Mouse (Mus musculus): ENCODE results near the gene 1110051M20Rik. TPM values are rescaled to one million over a fixed set of nuclear protein-coding genes. Genes with fewer than 3 reads are reported as not detected.

The 1110051M20Rik gene
- total RNA-seq, 2 experiments from 2014 or later: 90.6 to 107 TPM

DNA sequence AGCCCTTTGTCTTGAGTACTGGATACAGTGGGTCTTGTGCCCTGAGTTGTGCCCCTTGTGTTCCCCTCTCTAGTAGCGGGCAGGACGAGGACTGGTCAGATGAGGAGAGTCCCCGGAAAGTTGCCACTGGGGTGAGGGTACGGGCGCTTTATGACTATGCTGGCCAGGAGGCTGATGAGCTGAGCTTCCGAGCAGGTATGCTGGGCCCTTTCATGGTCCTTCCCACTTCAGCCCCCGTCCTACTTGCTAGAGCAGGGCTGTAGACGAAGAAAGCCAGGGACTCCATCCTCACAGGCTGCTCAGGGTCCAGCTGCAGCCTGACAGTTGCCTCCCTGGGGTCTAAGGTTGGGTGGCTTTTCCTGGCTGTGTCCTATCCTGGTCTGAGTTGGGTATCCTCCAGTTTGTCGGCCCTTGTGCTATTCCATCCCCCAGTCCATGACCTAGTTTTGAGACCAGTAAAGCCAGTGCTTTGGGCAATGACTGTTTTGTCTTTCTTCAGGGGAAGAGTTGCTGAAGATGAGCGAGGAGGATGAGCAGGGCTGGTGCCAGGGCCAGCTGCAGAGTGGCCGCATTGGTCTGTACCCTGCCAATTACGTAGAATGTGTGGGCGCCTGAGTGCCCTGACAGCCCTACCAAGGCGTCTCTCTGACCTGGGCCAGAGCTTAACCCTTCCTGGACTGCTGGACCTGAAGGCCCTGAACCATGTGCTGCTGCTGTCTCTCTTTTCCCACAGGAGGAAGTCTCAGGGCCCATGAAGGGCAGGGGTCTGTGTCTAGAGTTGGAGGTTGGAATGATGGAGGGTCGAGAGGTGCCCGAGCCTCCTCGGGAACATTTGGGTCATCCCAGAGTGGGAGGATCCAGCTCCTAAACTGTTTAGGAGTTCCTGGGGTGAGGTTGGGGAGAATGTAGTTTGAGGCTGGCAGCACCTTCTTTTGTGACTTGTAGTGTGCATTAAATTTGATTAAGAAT, 180.5 kb downstream of the 1110051M20Rik start:
- Histone ChIP-seq H3K4me3 (peak overlapping the region; percentile 83), H3K27ac (peak overlapping the region; percentile 86)
- intact Hi-C loops (cut with DNase I): no loop called here
- no peak for TF ChIP-seq CTCF (IDR thresholded peaks at IDR 0.05)
- no peak for DNase-seq (ENCODE audit: extremely low spot score in 1 of 2, low spot score in 2 of 2)

DNA sequence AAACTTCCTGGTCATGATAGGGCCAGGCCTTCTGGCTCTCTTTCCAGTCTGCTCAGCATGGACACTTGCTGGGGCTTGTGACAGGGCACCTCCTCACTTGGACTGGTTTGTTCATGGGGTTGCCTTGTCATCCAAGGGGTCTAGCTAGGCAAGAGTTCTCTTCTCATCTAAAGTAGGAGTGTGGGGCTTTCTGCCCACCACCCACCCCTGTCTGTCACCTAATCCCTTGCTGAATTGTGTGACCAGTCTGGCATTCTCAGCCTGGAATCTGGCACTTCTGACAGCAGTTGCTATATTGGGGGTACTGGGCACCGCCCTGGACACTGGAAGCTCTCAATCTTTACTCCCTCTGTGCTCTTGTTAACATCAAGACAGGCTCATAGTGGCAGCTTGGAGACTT, 185.0 kb downstream of the 1110051M20Rik start:
- DNase-seq (ENCODE audit: extremely low spot score in 1 of 2, low spot score in 2 of 2): no peak
- intact Hi-C loops (cut with DNase I): loop anchor here (5.0 kb wide), 1 partner anchor 142 kb away; the partner anchor contains the start of gene Mybpc3
- no peak for TF ChIP-seq CTCF (IDR thresholded peaks at IDR 0.05)
- Histone ChIP-seq H3K27ac (no peak overlapping the region), H3K4me3 (no peak overlapping the region)

DNA sequence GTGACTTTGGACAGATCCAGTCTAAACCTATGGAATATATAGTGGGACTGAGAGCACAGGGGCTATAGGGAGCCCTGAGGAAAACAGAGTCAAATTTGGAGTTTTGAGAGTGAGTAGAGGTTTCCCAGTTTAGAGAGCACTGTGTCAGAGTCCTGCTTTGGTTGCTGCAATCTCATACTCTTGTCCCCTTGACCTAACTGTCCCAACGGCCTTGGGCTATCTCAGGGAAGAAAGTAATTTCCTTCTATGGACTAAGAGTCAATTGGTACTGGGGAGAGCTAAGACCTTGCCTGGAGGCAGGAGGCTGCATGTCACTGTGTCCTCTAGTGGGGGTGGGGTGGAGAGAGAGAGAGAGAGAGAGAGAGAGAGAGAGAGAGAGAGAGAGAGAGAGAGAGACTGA, 185.7 kb downstream of the 1110051M20Rik start:
- Histone ChIP-seq H3K4me3 (no peak overlapping the region), H3K27ac (peak overlapping the region; percentile 79)
- TF ChIP-seq CTCF (IDR thresholded peaks at IDR 0.05): no peak
- DNase-seq (ENCODE audit: extremely low spot score in 1 of 2, low spot score in 2 of 2): no peak
- intact Hi-C loops (cut with DNase I): loop anchor here (5.0 kb wide), 1 partner anchor 142 kb away; the partner anchor contains the start of gene Mybpc3

DNA sequence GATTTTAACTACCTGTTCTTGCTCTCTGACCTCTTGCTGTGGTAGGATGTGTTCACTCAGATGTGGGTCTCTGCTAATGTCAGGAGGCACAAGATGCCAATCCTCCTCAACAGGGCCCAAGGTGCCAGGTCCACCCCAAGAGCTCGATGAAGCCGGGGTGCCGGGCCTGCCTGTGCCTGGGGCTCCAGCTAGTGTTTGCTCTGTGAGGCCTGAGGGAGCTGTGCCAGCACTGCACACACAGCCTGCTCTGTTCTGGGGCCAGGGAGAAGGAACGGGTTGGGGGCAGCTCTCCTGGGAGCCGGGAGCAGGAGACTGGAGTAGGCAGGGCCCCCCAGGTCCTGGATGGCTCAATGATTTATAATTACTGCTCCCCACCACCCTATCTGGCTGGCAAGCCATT, 186.4 kb downstream of the 1110051M20Rik start:
- peak overlapping the region; percentile 79 for H3K27ac ChIP-seq
- TF ChIP-seq CTCF (IDR thresholded peaks at IDR 0.05): no peak
- intact Hi-C loops (cut with DNase I): loop anchor here (5.0 kb wide), 1 partner anchor 141 kb away; the partner anchor contains the start of gene Mybpc3
- DNase-seq (ENCODE audit: extremely low spot score in 1 of 2, low spot score in 2 of 2): peak in 1 of 2 experiments; percentile 59
- peak overlapping the region; percentile 73 for H3K4me3 ChIP-seq

DNA sequence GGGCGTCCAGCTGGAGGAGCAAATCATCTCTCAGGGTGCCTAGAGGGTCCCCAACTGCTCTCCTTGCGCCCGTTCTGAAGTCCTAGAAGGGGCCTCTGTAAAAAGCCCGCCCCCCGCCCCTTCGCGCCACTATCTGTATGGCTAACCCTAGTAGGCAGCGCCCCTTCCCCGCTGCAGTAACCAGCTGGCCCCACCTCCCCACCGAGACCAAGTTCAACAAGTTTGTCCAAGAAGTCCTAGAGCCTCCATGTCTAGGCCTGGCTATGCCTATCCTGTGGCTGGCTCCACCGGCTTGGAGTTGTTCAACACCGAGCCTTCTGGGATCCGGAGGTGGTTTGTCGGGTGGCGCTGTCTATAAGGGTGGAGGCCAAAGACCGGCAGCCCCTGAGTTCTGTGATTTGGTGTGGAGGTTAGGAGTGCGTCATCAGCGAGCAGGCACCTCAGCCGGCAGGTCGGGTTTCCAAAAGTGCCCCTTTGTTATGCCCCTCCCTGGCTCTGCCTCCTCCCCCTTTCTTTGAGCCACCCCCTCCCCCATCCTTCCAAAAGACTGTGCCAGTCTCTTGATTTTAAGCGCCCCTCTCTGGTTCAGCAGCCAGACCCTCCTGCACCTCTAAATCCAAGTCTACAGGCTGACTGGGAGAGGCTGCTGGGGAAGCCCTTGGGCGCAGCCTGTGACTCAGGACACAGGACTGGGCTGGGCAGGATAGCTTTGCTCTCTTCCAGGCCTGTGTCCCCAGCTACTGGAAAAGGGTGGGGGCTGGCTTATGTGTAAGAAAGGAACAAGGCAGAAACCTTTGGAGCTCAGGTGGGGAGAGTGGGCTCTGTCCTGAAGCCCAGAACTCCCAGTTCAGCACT, 187.2 kb downstream of the 1110051M20Rik start:
- no peak for DNase-seq (ENCODE audit: extremely low spot score in 1 of 2, low spot score in 2 of 2)
- H3K4me3 ChIP-seq: peak overlapping the region; percentile 73
- H3K27ac ChIP-seq: peak overlapping the region; percentile 79
- TF ChIP-seq CTCF (IDR thresholded peaks at IDR 0.05): no peak
- intact Hi-C loops (cut with DNase I): loop anchor here (2.0 to 5.0 kb wide), 2 partner anchors 75 to 140 kb away; partner anchors contain the start of genes Madd and Mybpc3

DNA sequence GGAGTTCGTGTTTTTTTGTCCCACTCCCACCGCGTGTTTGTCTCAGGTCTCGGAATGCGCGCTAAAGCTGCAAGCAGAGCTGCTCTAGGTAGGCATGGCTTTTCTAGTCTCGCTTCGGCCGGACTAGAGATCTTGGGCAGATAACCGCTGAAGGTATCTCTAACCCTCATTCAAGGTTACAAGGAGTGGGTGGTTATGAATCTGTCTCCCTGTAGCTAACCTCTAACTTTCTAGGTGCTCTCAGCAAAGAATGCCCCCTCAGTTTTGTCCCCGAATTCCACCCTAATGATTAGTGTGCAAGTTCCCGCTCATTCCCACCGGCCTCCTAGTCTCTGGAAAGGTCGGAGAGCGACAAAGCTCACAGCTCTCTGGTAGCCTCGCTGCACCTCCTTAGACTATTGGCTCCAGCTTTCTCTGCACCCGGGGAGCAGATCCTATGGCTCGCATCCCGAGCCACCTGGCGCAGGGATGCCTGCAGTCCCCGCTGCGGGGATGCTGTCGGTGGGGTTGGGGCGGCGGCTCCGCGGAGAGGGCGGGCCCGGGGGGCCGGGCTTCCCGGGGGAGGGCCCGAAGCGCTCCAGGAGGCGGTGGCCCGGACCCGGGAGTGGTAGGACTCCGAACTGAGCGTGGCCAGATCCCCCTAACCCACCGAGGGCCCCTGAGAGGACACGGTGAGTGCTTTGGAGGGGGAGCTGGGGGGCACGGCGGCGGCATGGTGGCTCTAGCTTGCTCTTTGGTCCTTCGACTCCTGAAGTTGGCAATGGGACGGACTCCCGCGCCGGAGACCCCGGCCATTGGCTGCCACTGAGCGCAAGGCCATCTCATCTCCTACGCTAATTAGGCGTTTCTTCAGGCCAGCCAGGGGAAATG, 188.0 kb downstream of the 1110051M20Rik start:
- no peak for TF ChIP-seq CTCF (IDR thresholded peaks at IDR 0.05)
- intact Hi-C loops (cut with DNase I): loop anchor here (2.0 to 5.0 kb wide), 2 partner anchors 74 to 139 kb away; partner anchors contain the start of genes Madd and Mybpc3
- Histone ChIP-seq H3K4me3 (peak overlapping the region; percentile 73), H3K27ac (peak overlapping the region; percentile 79)
- DNase-seq (ENCODE audit: extremely low spot score in 1 of 2, low spot score in 2 of 2): peak; percentile 52 to 61

DNA sequence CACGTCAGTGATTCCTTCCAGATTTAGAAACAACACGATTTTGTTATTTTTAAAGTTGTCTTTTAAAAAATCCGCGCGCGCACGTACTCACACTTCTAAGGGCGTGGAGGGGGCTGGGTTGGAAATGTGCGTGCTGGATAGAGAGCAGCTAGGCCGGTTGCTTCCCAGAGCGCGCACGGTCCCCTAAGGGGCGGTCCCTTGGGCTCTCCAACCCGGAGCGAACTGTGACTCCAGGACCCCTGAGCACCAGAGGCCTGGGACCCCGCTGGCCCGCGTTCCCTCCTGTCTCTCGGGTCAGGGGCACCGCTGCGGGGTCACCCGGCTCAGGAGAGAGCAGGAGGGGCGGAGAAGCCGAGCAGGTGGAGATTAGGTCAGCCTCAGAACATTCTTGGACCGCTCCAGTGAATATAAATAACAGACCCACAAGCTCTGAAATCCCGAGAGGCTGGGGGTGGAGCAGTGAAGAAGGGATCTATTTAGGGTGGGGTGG, 188.8 kb downstream of the 1110051M20Rik start, which contains the start of gene Pacsin3:
Gene Pacsin3 (plus strand): TSS at position 294 of the 490 bp plus-strand sequence.
- peak within 1 kb of the TSS; percentile 79 for H3K27ac ChIP-seq
- intact Hi-C loops (cut with DNase I): loop anchor here (2.0 to 5.0 kb wide), 2 partner anchors 73 to 138 kb away; partner anchors contain the start of genes Madd and Mybpc3
- no peak for TF ChIP-seq CTCF (IDR thresholded peaks at IDR 0.05)
- DNase-seq (ENCODE audit: extremely low spot score in 1 of 2, low spot score in 2 of 2): no peak
- peak within 1 kb of the TSS; percentile 73 for H3K4me3 ChIP-seq

DNA sequence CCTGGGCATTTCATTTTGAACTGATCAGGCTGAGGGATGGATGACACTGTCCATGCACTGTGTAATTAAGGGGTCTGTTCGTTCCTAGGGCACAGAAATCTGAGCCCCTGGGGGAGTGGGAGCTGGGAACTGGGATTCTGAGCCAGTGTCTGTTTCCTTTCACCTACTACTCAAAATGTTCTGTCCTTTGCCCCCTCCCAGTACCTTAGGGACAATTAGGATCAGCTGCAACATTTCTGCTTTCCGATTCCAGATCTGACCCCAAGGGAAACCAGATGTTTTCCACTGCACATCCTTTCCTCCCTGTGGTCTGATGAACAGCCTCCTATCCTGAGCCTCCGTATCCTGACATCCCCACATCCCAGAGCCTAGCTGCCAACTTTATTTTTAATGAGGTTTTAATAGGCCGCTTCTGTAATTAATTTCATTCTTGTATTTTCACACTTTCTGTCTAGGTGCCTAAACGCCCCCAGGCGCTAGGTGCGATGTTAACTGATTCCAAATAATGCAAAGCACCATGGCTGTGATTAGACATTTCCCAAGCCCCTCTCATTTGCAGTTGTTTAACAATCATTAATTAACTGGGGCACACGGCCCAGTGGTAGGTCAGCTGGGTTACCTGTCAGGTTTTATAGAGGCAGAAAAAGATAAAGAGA, 189.7 kb downstream of the 1110051M20Rik start:
- no peak overlapping the region; the same call in 1 of the 2 replicates for H3K4me3 ChIP-seq
- TF ChIP-seq CTCF (IDR thresholded peaks at IDR 0.05): no peak
- intact Hi-C loops (cut with DNase I): loop anchor here (5.0 kb wide), 1 partner anchor 138 kb away; the partner anchor contains the start of gene Mybpc3
- peak overlapping the region; percentile 48 for H3K27ac ChIP-seq
- DNase-seq (ENCODE audit: extremely low spot score in 1 of 2, low spot score in 2 of 2): no peak

DNA sequence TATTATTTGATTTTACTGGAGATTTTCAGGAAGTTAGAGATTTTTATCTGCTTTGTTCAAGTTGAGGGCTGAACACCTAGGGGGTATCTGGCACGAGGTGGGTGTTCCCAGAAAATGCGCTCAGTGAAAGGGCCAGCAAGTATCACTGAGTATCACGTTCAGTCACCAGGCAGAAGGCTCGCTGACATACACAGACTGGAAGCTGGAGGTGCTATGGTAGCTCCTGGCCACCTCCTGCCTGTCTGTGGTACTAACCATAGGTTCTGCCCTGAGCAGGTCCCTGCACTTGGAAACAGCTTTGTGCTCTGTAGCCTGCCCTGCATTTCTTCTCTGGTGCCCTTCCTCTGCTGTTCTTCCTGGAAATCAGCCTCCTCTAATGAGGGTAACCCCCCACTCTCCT, 192.0 kb downstream of the 1110051M20Rik start:
- TF ChIP-seq CTCF (IDR thresholded peaks at IDR 0.05): no peak
- DNase-seq (ENCODE audit: extremely low spot score in 1 of 2, low spot score in 2 of 2): no peak
- intact Hi-C loops (cut with DNase I): no loop called here
- H3K27ac ChIP-seq: no peak overlapping the region
- H3K4me3 ChIP-seq: no peak overlapping the region

DNA sequence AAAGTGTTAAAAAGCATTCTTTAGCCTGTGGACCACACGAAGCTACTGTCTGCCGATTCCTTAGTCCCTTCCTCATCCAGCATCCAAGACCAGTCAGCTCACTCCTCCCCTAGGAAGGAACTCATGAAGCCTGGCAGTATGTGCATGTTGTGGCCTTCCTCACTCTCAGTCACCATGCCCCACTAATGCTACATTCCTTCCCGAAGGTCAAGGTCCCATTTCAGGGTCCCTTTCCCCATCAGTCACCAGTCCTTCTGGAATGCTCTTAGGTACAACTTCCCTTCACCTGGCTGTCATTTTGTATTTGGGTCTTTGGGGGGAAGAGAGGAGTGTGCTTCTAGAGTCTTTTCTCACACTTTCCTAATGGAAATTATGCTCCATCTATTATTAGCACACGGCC, 192.5 kb downstream of the 1110051M20Rik start:
- intact Hi-C loops (cut with DNase I): no loop called here
- H3K4me3 ChIP-seq: no peak overlapping the region
- no peak overlapping the region for H3K27ac ChIP-seq
- TF ChIP-seq CTCF (IDR thresholded peaks at IDR 0.05): no peak
- DNase-seq (ENCODE audit: extremely low spot score in 1 of 2, low spot score in 2 of 2): no peak
